Mouse (Mus musculus) forebrain, embryonic 13.5 days (tissue): Measurements from ENCODE around the gene Ttll7. TPM values are rescaled to one million over a fixed set of nuclear protein-coding genes. Genes with fewer than 3 reads are reported as not detected.

Source experiments
- ATAC-seq: fragments of 200-750 bp; cut with Nextera tagmentation; 2 replicates; pipeline ENCODE4 v1.8.0; 2017
- H3K27ac ChIP-seq: fragments of 300-500 bp; sonication (generic); 2 replicates; pipeline ENCODE4 v1.5.1; 2015; ENCODE audit warnings: inconsistent platforms, mild to moderate bottlenecking, moderate library complexity
- H3K27me3 ChIP-seq: fragments of 300-500 bp; sonication (generic); 2 replicates; pipeline ENCODE4 v1.6.1; 2015; ENCODE audit warnings: mild to moderate bottlenecking, inconsistent platforms
- H3K36me3 ChIP-seq: fragments of 300-500 bp; sonication (generic); 2 replicates; pipeline ENCODE4 v1.6.1; 2015; ENCODE audit warnings: mild to moderate bottlenecking, inconsistent platforms; ENCODE audit not compliant: poor library complexity, severe bottlenecking
- H3K4me1 ChIP-seq: fragments of 300-500 bp; sonication (generic); 2 replicates; pipeline ENCODE4 v1.6.1; 2015; ENCODE audit warnings: inconsistent platforms
- H3K4me2 ChIP-seq: fragments of 300-500 bp; sonication (generic); 2 replicates; pipeline ENCODE4 v1.6.1; 2015; ENCODE audit warnings: inconsistent platforms, mild to moderate bottlenecking, moderate library complexity
- H3K4me3 ChIP-seq: fragments of 300-500 bp; sonication (generic); 2 replicates; pipeline ENCODE4 v1.5.1; 2015; ENCODE audit warnings: mild to moderate bottlenecking, inconsistent platforms
- H3K9ac ChIP-seq: fragments of 300-500 bp; sonication (generic); 2 replicates; pipeline ENCODE4 v1.6.1; 2015; ENCODE audit warnings: mild to moderate bottlenecking, inconsistent platforms
- H3K9me3 ChIP-seq: fragments of 300-500 bp; sonication (generic); replicated peaks from 2 replicates; pipeline ENCODE4 v1.6.1; 2016; ENCODE audit warnings: inconsistent platforms
- WGBS: fragments of 180-500 bp; shearing (Covaris S2); methylation state at CpG from one replicate; pipeline ENCODE4 v1.1.7; 2015; 5-methylcytosine and 5-hydroxymethylcytosine counted together
- polyA plus RNA-seq: library from polyadenylated mRNA; unstranded; fragments of >200 nt; fragmentation: Nextera tagmentation; extraction: Ambion mirVana; gene quantifications from 2 replicates; pipeline ENCODE4 v1.2.1, GENCODE M21; 2015

The Ttll7 gene
- polyA plus RNA-seq, 1 experiment from 2014 or later = 6.1 TPM

GRCm38 (mm10) chr3:146946641-146947040 lies 94.5 kb downstream of the Ttll7 start:
- no peak overlapping the region for H3K4me3 ChIP-seq

GRCm38 (mm10) chr3:146956792-146957191 lies 104.6 kb downstream of the Ttll7 start:
- peak; percentile 36; the same call in 1 of the 2 replicates for ATAC-seq
- H3K4me3 ChIP-seq = no peak overlapping the region
- H3K36me3 ChIP-seq = no peaks in the 10 kb centered on the region
- no peaks in the 10 kb centered on the region for H3K4me1 ChIP-seq
- H3K9ac ChIP-seq = no peak overlapping the region
- H3K27me3 ChIP-seq = no peaks in the 10 kb centered on the region
- no peak overlapping the region for H3K27ac ChIP-seq
- no peaks in the 10 kb centered on the region for H3K9me3 ChIP-seq
- H3K4me2 ChIP-seq = no peak overlapping the region
- 92% methylated on average over 8 of the region's 8 CpGs for WGBS

More at GRCm38 (mm10) chr3:146946641-146947040, 94.5 kb downstream of the Ttll7 start:
- no peaks in the 10 kb centered on the region for H3K4me1 ChIP-seq
- H3K27me3 ChIP-seq = no peaks in the 10 kb centered on the region
- no peak overlapping the region for H3K9ac ChIP-seq
- no peak overlapping the region for H3K4me2 ChIP-seq
- no peak overlapping the region for H3K27ac ChIP-seq
- H3K9me3 ChIP-seq = no peaks in the 10 kb centered on the region
- no peaks in the 10 kb centered on the region for H3K36me3 ChIP-seq
- 86% methylated on average over 8 of the region's 8 CpGs for WGBS
- peak; percentile 54; the same call in 1 of the 2 replicates for ATAC-seq

- Histone ChIP-seq H3K36me3 (peaks cover 9% of the 10 kb centered on the region), H3K9ac (no peak overlapping the region), H3K9me3 (no peaks in the 10 kb centered on the region), H3K4me3 (no peak overlapping the region), H3K27me3 (no peaks in the 10 kb centered on the region), H3K27ac (no peak overlapping the region), H3K4me1 (no peaks in the 10 kb centered on the region), H3K4me2 (no peak overlapping the region)
- ATAC-seq = no peak
Measured at GRCm38 (mm10) chr3:146962838-146963237, 110.7 kb downstream of the Ttll7 start.

GRCm38 (mm10) chr3:146964384-146964783 lies 112.2 kb downstream of the Ttll7 start:
- Histone ChIP-seq H3K27ac (no peak overlapping the region), H3K4me2 (no peak overlapping the region), H3K9me3 (no peaks in the 10 kb centered on the region), H3K27me3 (no peaks in the 10 kb centered on the region), H3K9ac (no peak overlapping the region), H3K4me3 (no peak overlapping the region), H3K36me3 (peaks cover 12% of the 10 kb centered on the region), H3K4me1 (no peaks in the 10 kb centered on the region)
- no peak for ATAC-seq
- WGBS = 93% methylated on average over 3 of the region's 3 CpGs

GRCm38 (mm10) chr3:146967242-146967641 lies 115.1 kb downstream of the Ttll7 start:
- 86% methylated on average over 7 of the region's 7 CpGs for WGBS
- H3K27me3 ChIP-seq = no peaks in the 10 kb centered on the region
- peaks cover 13% of the 10 kb centered on the region for H3K36me3 ChIP-seq
- no peak overlapping the region for H3K4me2 ChIP-seq
- no peak for ATAC-seq
- H3K4me3 ChIP-seq = no peak overlapping the region
- H3K9me3 ChIP-seq = no peaks in the 10 kb centered on the region
- no peak overlapping the region for H3K27ac ChIP-seq
- H3K4me1 ChIP-seq = no peaks in the 10 kb centered on the region
- H3K9ac ChIP-seq = no peak overlapping the region

GRCm38 (mm10) chr3:146967834-146968233 lies 115.7 kb downstream of the Ttll7 start:
- WGBS = 80% methylated on average over 4 of the region's 4 CpGs
- ATAC-seq = no peak
- H3K36me3 ChIP-seq = peaks cover 9% of the 10 kb centered on the region

GRCm38 (mm10) chr3:146978272-146978671 lies 126.1 kb downstream of the Ttll7 start:
- Histone ChIP-seq H3K9ac (no peak overlapping the region), H3K36me3 (no peaks in the 10 kb centered on the region), H3K4me2 (no peak overlapping the region), H3K27me3 (no peaks in the 10 kb centered on the region), H3K27ac (no peak overlapping the region), H3K4me3 (no peak overlapping the region), H3K4me1 (no peaks in the 10 kb centered on the region), H3K9me3 (no peaks in the 10 kb centered on the region)
- WGBS = 87% methylated on average over 3 of the region's 3 CpGs
- no peak for ATAC-seq

More at GRCm38 (mm10) chr3:146967834-146968233, 115.7 kb downstream of the Ttll7 start:
- H3K4me2 ChIP-seq = no peak overlapping the region
- no peaks in the 10 kb centered on the region for H3K4me1 ChIP-seq
- no peaks in the 10 kb centered on the region for H3K9me3 ChIP-seq
- H3K4me3 ChIP-seq = no peak overlapping the region
- H3K27ac ChIP-seq = no peak overlapping the region
- H3K9ac ChIP-seq = no peak overlapping the region
- H3K27me3 ChIP-seq = no peaks in the 10 kb centered on the region

GRCm38 (mm10) chr3:146993834-146994669 lies 141.9 kb downstream of the Ttll7 start:
- Histone ChIP-seq H3K9me3 (no peaks in the 10 kb centered on the region), H3K4me1 (no peaks in the 10 kb centered on the region), H3K4me2 (peak overlapping the region; percentile 34; the same call in 1 of the 2 replicates), H3K27me3 (no peaks in the 10 kb centered on the region), H3K4me3 (no peak overlapping the region), H3K36me3 (no peaks in the 10 kb centered on the region), H3K9ac (no peak overlapping the region), H3K27ac (no peak overlapping the region)
- 33% methylated on average over 26 of the region's 26 CpGs for WGBS
- peak; percentile 94 for ATAC-seq

GRCm38 (mm10) chr3:146994670-146995415 lies 142.7 kb downstream of the Ttll7 start:
- Histone ChIP-seq H3K36me3 (no peaks in the 10 kb centered on the region), H3K4me1 (no peaks in the 10 kb centered on the region), H3K4me2 (peak overlapping the region; percentile 34; the same call in 1 of the 2 replicates), H3K9me3 (no peaks in the 10 kb centered on the region), H3K27me3 (no peaks in the 10 kb centered on the region), H3K27ac (no peak overlapping the region), H3K4me3 (no peak overlapping the region), H3K9ac (no peak overlapping the region)
- WGBS = 73% methylated on average over 15 of the region's 15 CpGs
- no peak for ATAC-seq

- 97% methylated on average over 2 of the region's 2 CpGs for WGBS
- H3K27ac ChIP-seq = no peak overlapping the region
- no peaks in the 10 kb centered on the region for H3K36me3 ChIP-seq
- no peak overlapping the region for H3K9ac ChIP-seq
- H3K9me3 ChIP-seq = no peaks in the 10 kb centered on the region
- no peaks in the 10 kb centered on the region for H3K27me3 ChIP-seq
- H3K4me3 ChIP-seq = no peak overlapping the region
- H3K4me1 ChIP-seq = no peaks in the 10 kb centered on the region
- no peak for ATAC-seq
- H3K4me2 ChIP-seq = no peak overlapping the region
Measured at GRCm38 (mm10) chr3:146999148-146999547, 147.0 kb downstream of the Ttll7 start.

- no peak overlapping the region for H3K4me2 ChIP-seq
- no peaks in the 10 kb centered on the region for H3K36me3 ChIP-seq
- H3K9me3 ChIP-seq = no peaks in the 10 kb centered on the region
- H3K4me3 ChIP-seq = no peak overlapping the region
- H3K27me3 ChIP-seq = no peaks in the 10 kb centered on the region
- no peak for ATAC-seq
- no peaks in the 10 kb centered on the region for H3K4me1 ChIP-seq
- no peak overlapping the region for H3K27ac ChIP-seq
- WGBS = 93% methylated on average over 3 of the region's 3 CpGs
- no peak overlapping the region for H3K9ac ChIP-seq
Measured at GRCm38 (mm10) chr3:147000963-147001362, 148.8 kb downstream of the Ttll7 start.

- H3K36me3 ChIP-seq = no peaks in the 10 kb centered on the region
Measured at GRCm38 (mm10) chr3:147001557-147001956, 149.4 kb downstream of the Ttll7 start.

More at GRCm38 (mm10) chr3:147001557-147001956, 149.4 kb downstream of the Ttll7 start:
- Histone ChIP-seq H3K27me3 (no peaks in the 10 kb centered on the region), H3K9ac (no peak overlapping the region), H3K4me1 (no peaks in the 10 kb centered on the region), H3K9me3 (no peaks in the 10 kb centered on the region), H3K27ac (no peak overlapping the region), H3K4me3 (no peak overlapping the region), H3K4me2 (no peak overlapping the region)
- ATAC-seq = no peak
- WGBS = 72% methylated on average over 3 of the region's 3 CpGs
